In the genomic region with DNA sequence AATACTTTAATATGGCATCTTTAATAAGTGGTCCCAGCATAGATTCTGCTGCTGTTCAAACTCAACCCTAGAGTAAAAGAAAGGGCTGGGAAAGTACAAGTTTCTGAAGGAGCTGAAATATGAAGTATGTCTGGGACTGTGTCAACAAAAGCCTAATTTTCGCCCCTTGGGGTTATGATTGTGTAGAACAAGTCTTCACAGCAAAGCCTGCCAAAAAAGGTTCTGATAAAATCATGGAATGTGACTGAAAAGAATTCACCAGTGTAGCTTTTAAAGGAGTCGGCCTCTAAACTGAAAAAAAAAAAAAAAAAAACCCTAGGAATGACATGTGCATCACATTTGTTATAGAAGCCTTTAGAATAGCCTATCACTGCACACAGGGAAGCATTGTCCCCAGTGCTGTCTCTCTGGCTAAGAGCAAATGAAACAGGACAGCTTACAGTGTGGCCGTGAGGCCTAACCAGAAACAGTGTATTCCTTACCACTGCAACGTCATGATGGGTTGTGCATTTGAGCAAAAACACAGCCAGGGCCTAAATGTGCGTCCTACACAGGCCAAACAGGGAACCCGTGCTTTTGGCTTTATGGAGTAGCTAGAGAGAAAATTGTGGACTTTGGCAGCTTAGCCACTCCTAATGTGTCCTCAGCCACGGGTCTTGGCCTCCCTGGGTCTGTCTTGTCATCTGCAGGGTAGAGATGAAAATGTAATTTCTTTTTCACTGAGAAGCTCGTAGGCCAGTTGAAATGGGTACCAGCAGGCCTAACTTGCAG, we compare ENCODE assay signal across 11 mouse cellular contexts.
A peak's percentile ranks its signal among the peaks of the same experiment; 100 is the strongest.
DNase-seq lines count a peak whose midpoint lies in the region; ATAC-seq and TF ChIP-seq lines count a peak whose summit lies in the region.
"Had no signal": no experiment of that assay in that cellular context is flagged by ENCODE, and none has a peak within 500 bp of the region (broad histone marks: within the 10 kb centered on the region; RNA-seq: fewer than 3 reads in every experiment).

No protein-coding gene starts in this region.

- H3K79me2 ChIP-seq in liver, adult 2 months (ENCODE audit: control insufficient read depth, insufficient read depth, low read length), result peaks cover 3% of the 10 kb centered on the region; the same call in 1 of the 2 replicates

- no peak for ATAC-seq in forebrain, embryonic 12.5 days (ENCODE audit: low FRiP score)
- ATAC-seq in forebrain, embryonic 13.5 days, result no peak
- ATAC-seq in liver, postnatal 0 days, result no peak
- ATAC-seq in heart, postnatal 0 days (ENCODE audit: insufficient read depth, low read depth), result peak; percentile 73
- ATAC-seq in neural tube, embryonic 15.5 days (ENCODE audit: low FRiP score), result no peak
- ATAC-seq: inflammation-experienced regulatory T-cells, adult 6 months had no signal

- no peaks in the 10 kb centered on the region for H3K9me3 ChIP-seq in forebrain, embryonic 12.5 days
- H3K9me3 ChIP-seq in forebrain, embryonic 13.5 days (replicated peaks), result no peaks in the 10 kb centered on the region
- H3K9me3 ChIP-seq in liver, postnatal 0 days (ENCODE audit: low read length), result no peaks in the 10 kb centered on the region
- no peaks in the 10 kb centered on the region for H3K9me3 ChIP-seq in heart, postnatal 0 days (replicated peaks; ENCODE audit: control insufficient read depth, low read length)
- no peaks in the 10 kb centered on the region for H3K9me3 ChIP-seq in neural tube, embryonic 15.5 days (replicated peaks)

- 0 out of 2 replicates have a peak overlapping the region, but pooled peaks have one; percentile 32 for H3K27ac ChIP-seq in forebrain, embryonic 12.5 days
- H3K27ac ChIP-seq in forebrain, embryonic 13.5 days, result no peak overlapping the region
- no peak overlapping the region for H3K27ac ChIP-seq in liver, adult 2 months (replicated peaks; ENCODE audit: insufficient read depth, low read depth, low read length)
- no peak overlapping the region for H3K27ac ChIP-seq in liver, postnatal 0 days (ENCODE audit: low read depth)
- H3K27ac ChIP-seq in heart, postnatal 0 days (ENCODE audit: low read depth), result peak overlapping the region; percentile 49; the same call in 1 of the 2 replicates
- peak overlapping the region; percentile 41; the same call in 1 of the 2 replicates for H3K27ac ChIP-seq in neural tube, embryonic 15.5 days (replicated peaks)
- H3K27ac ChIP-seq: liver, embryonic 14.5 days had no signal

- TF ChIP-seq EP300 in liver, postnatal 0 days (IDR thresholded peaks at IDR 0.05; ENCODE audit: low read depth), result no peak
- TF ChIP-seq EP300 in heart, postnatal 0 days (IDR thresholded peaks at IDR 0.05; ENCODE audit: low read depth), result no peak

- peaks cover 32% of the 10 kb centered on the region for H3K4me1 ChIP-seq in forebrain, embryonic 12.5 days
- H3K4me1 ChIP-seq in forebrain, embryonic 13.5 days, result peaks cover 33% of the 10 kb centered on the region
- peaks cover 12% of the 10 kb centered on the region for H3K4me1 ChIP-seq in liver, adult 2 months (ENCODE audit: control insufficient read depth, insufficient read depth, low read length)
- peaks cover 3% of the 10 kb centered on the region; the same call in 1 of the 2 replicates for H3K4me1 ChIP-seq in liver, postnatal 0 days (ENCODE audit: insufficient read depth)
- 0 out of 2 replicates have a peak, but pooled peaks cover 3% of the 10 kb centered on the region for H3K4me1 ChIP-seq in heart, postnatal 0 days (ENCODE audit: control insufficient read depth, insufficient read depth)
- H3K4me1 ChIP-seq in neural tube, embryonic 15.5 days, result peaks cover 29% of the 10 kb centered on the region

- H3K4me2 ChIP-seq in forebrain, embryonic 12.5 days, result no peak overlapping the region
- H3K4me2 ChIP-seq in forebrain, embryonic 13.5 days, result no peak overlapping the region
- no peak overlapping the region for H3K4me2 ChIP-seq in liver, postnatal 0 days (ENCODE audit: low read depth, low read length)
- no peak overlapping the region for H3K4me2 ChIP-seq in heart, postnatal 0 days (ENCODE audit: low read depth, low read length)
- H3K4me2 ChIP-seq in neural tube, embryonic 15.5 days, result no peak overlapping the region

- H3K4me3 ChIP-seq in forebrain, embryonic 12.5 days (replicated peaks), result no peak overlapping the region
- no peak overlapping the region for H3K4me3 ChIP-seq in forebrain, embryonic 13.5 days
- H3K4me3 ChIP-seq in liver, adult 2 months (ENCODE audit: insufficient read depth, low read depth, low read length), result no peak overlapping the region
- H3K4me3 ChIP-seq in liver, postnatal 0 days (ENCODE audit: low read depth, low read length), result no peak overlapping the region
- no peak overlapping the region for H3K4me3 ChIP-seq in heart, postnatal 0 days (ENCODE audit: low read depth, low read length)
- no peak overlapping the region for H3K4me3 ChIP-seq in neural tube, embryonic 15.5 days (replicated peaks)
- H3K4me3 ChIP-seq: erythroblast, embryonic 14.5 days had no signal

- WGBS in forebrain, embryonic 12.5 days, result 73% methylated on average over 8 of the region's 8 CpGs
- WGBS in forebrain, embryonic 13.5 days, result 70% methylated on average over 8 of the region's 8 CpGs
- WGBS in liver, adult 2 months, result 79% methylated on average over 8 of the region's 8 CpGs
- WGBS in liver, postnatal 0 days (ENCODE audit: insufficient replicate concordance), result 72% methylated on average over 8 of the region's 8 CpGs
- 61% methylated on average over 8 of the region's 8 CpGs for WGBS in heart, postnatal 0 days
- WGBS in neural tube, embryonic 15.5 days, result 60% methylated on average over 8 of the region's 8 CpGs

- TF ChIP-seq POLR2A in liver, adult 2 months (IDR thresholded peaks at IDR 0.05; ENCODE audit: extremely low read depth, insufficient read depth, low read length), result no peak

- peak; percentile 26 for DNase-seq in liver, adult 2 months (ENCODE audit: extremely low read depth, low read depth, low spot score)
- no peak for DNase-seq in liver, postnatal 0 days
- DNase-seq in heart, postnatal 0 days (ENCODE audit: low spot score), result no peak
- no peak for DNase-seq in right cerebral cortex, postnatal 14 days
- DNase-seq in left cerebral cortex, adult 8-10 months (ENCODE audit: low spot score in 2 of 2), result no peak

- no peak for TF ChIP-seq CTCF in liver, adult 2 months (IDR thresholded peaks at IDR 0.05; ENCODE audit: low read depth, low read length)
- TF ChIP-seq CTCF in liver, postnatal 0 days (IDR thresholded peaks at IDR 0.05; ENCODE audit: low read depth), result no peak
- TF ChIP-seq CTCF in heart, postnatal 0 days (IDR thresholded peaks at IDR 0.05; ENCODE audit: low read depth), result no peak

- no peaks in the 10 kb centered on the region for H3K36me3 ChIP-seq in forebrain, embryonic 12.5 days (replicated peaks)
- H3K36me3 ChIP-seq in forebrain, embryonic 13.5 days (ENCODE audit: poor library complexity, severe bottlenecking), result no peaks in the 10 kb centered on the region
- no peaks in the 10 kb centered on the region for H3K36me3 ChIP-seq in liver, adult 2 months (ENCODE audit: control insufficient read depth, insufficient read depth, low read length)
- H3K36me3 ChIP-seq in liver, postnatal 0 days (replicated peaks; ENCODE audit: insufficient read depth, low read length), result no peaks in the 10 kb centered on the region
- H3K36me3 ChIP-seq in heart, postnatal 0 days (replicated peaks; ENCODE audit: control insufficient read depth, insufficient read depth, low read length), result no peaks in the 10 kb centered on the region
- H3K36me3 ChIP-seq in neural tube, embryonic 15.5 days, result no peaks in the 10 kb centered on the region

- H3K9ac ChIP-seq in forebrain, embryonic 12.5 days, result no peak overlapping the region
- no peak overlapping the region for H3K9ac ChIP-seq in forebrain, embryonic 13.5 days
- no peak overlapping the region for H3K9ac ChIP-seq in liver, adult 2 months (ENCODE audit: low read depth, low read length)
- no peak overlapping the region for H3K9ac ChIP-seq in liver, postnatal 0 days (replicated peaks)
- H3K9ac ChIP-seq in heart, postnatal 0 days (replicated peaks; ENCODE audit: low read depth, low read length), result no peak overlapping the region
- no peak overlapping the region for H3K9ac ChIP-seq in neural tube, embryonic 15.5 days (replicated peaks)
- H3K9ac ChIP-seq: liver, embryonic 14.5 days had no signal

- H3K27me3 ChIP-seq in forebrain, embryonic 12.5 days, result no peaks in the 10 kb centered on the region
- H3K27me3 ChIP-seq in forebrain, embryonic 13.5 days, result no peaks in the 10 kb centered on the region
- H3K27me3 ChIP-seq in liver, adult 2 months (ENCODE audit: control insufficient read depth, insufficient read depth, low read length), result no peaks in the 10 kb centered on the region
- H3K27me3 ChIP-seq in liver, postnatal 0 days (ENCODE audit: insufficient read depth, low read length), result no peaks in the 10 kb centered on the region
- no peaks in the 10 kb centered on the region for H3K27me3 ChIP-seq in heart, postnatal 0 days (ENCODE audit: control insufficient read depth, insufficient read depth, low read length)
- no peaks in the 10 kb centered on the region for H3K27me3 ChIP-seq in neural tube, embryonic 15.5 days (replicated peaks)

Comparison
In these comparisons a context has a peak if more than half of its experiments do, and no peak if none do; other contexts are left out.
1. H3K27ac ChIP-seq: peak in forebrain, embryonic 12.5 days (single experiment), heart, postnatal 0 days (single experiment) and neural tube, embryonic 15.5 days (single experiment); none in forebrain, embryonic 13.5 days (single experiment), liver, adult 2 months (single experiment) and liver, postnatal 0 days (single experiment).